Mouse (Mus musculus) intestine, embryonic 14.5 days (tissue): Measurements from ENCODE around the gene Tpcn1. TPM values are rescaled to one million over a fixed set of nuclear protein-coding genes. Genes with fewer than 3 reads are reported as not detected.

Experiments
- ATAC-seq: fragments of 200-750 bp; cut with Nextera tagmentation; replicated peaks from 2 replicates; pipeline ENCODE4 v1.8.0; 2017; ENCODE audit warnings: low read depth, moderate number of reproducible peaks, moderate TSS enrichment, moderate library complexity; ENCODE audit not compliant: low FRiP score, low TSS enrichment
- DNase-seq: peaks from one replicate; pipeline ENCODE4 v3.0.0-alpha.2; 2018; ENCODE audit warnings: low spot score
- H3K27ac ChIP-seq: fragments of 300-500 bp; sonication (generic); 2 replicates; pipeline ENCODE4 v1.5.1; 2014; ENCODE audit warnings: low read depth, mild to moderate bottlenecking, control low read depth
- H3K27me3 ChIP-seq: fragments of 300-500 bp; sonication (generic); replicated peaks from 2 replicates; pipeline ENCODE4 v1.6.1; 2014; ENCODE audit warnings: low read length, control low read depth; ENCODE audit not compliant: control insufficient read depth, insufficient read depth
- H3K36me3 ChIP-seq: fragments of 300-500 bp; sonication (generic); 2 replicates; pipeline ENCODE4 v1.6.1; 2014; ENCODE audit warnings: low read length, control low read depth; ENCODE audit not compliant: control insufficient read depth, insufficient read depth
- H3K4me1 ChIP-seq: fragments of 300-500 bp; sonication (generic); replicated peaks from 2 replicates; pipeline ENCODE4 v1.6.1; 2014; ENCODE audit warnings: low read length, control low read depth, mixed read lengths; ENCODE audit not compliant: control insufficient read depth, insufficient read depth
- H3K4me2 ChIP-seq: fragments of 300-500 bp; sonication (generic); 2 replicates; pipeline ENCODE4 v1.6.1; 2014; ENCODE audit warnings: low read length
- H3K4me3 ChIP-seq: fragments of 300-500 bp; sonication (generic); 2 replicates; pipeline ENCODE4 v1.5.1; 2014; ENCODE audit warnings: low read depth, low read length, control low read depth, mixed read lengths
- H3K9ac ChIP-seq: fragments of 300-500 bp; sonication (generic); 2 replicates; pipeline ENCODE4 v1.6.1; 2014; ENCODE audit warnings: mild to moderate bottlenecking, low read length
- H3K9me3 ChIP-seq: fragments of 300-500 bp; sonication (generic); 2 replicates; pipeline ENCODE4 v1.6.1; 2016; ENCODE audit warnings: low read length, control low read depth; ENCODE audit not compliant: control insufficient read depth
- WGBS: fragments of 180-500 bp; shearing (Covaris S2); extraction: QIAGEN DNeasy Blood & Tissue Kit; methylation state at CpG from one replicate; pipeline ENCODE4 v1.1.7; 2014; 5-methylcytosine and 5-hydroxymethylcytosine counted together
- polyA plus RNA-seq: library from polyadenylated mRNA; unstranded; fragments of >200 nt; fragmentation: Nextera tagmentation; extraction: Ambion mirVana; gene quantifications from 2 replicates; pipeline ENCODE4 v1.2.1, GENCODE M21; 2014

Gene Tpcn1
- polyA plus RNA-seq, 1 experiment from 2014 or later = 23.6 TPM

- Histone ChIP-seq H3K9me3 (no peaks in the 10 kb centered on the region), H3K27me3 (no peaks in the 10 kb centered on the region), H3K36me3 (peaks cover 27% of the 10 kb centered on the region), H3K9ac (no peak overlapping the region), H3K4me3 (no peak overlapping the region), H3K4me1 (peaks cover 35% of the 10 kb centered on the region), H3K27ac (peak overlapping the region; percentile 84), H3K4me2 (peak overlapping the region; percentile 28)
- DNase-seq = peak; percentile 72
- 0 out of 2 replicates have a peak, but pooled peaks have one; percentile 20 for ATAC-seq
- 37% methylated on average over 26 of the region's 26 CpGs for WGBS
These were observed 9.1 kb downstream of the Tpcn1 start for GRCm38 (mm10) chr5:120579211-120579897.

GRCm38 (mm10) chr5:120578504-120579081 lies 9.9 kb downstream of the Tpcn1 start:
- Histone ChIP-seq H3K4me1 (peaks cover 35% of the 10 kb centered on the region), H3K27me3 (no peaks in the 10 kb centered on the region), H3K9ac (no peak overlapping the region), H3K36me3 (peaks cover 19% of the 10 kb centered on the region; the same call in 1 of the 2 replicates), H3K4me3 (no peak overlapping the region), H3K9me3 (no peaks in the 10 kb centered on the region), H3K27ac (peak overlapping the region; percentile 84), H3K4me2 (peak overlapping the region; percentile 28)
- DNase-seq (peak; percentile 74), ATAC-seq (peak; percentile 55; the same call in 1 of the 2 replicates)
- 27% methylated on average over 12 of the region's 12 CpGs for whole genome bisulfite sequencing

GRCm38 (mm10) chr5:120577935-120578441 lies 10.5 kb downstream of the Tpcn1 start:
- WGBS = 61% methylated on average over 10 of the region's 10 CpGs
- Histone ChIP-seq H3K4me1 (peaks cover 35% of the 10 kb centered on the region), H3K4me2 (no peak overlapping the region)

GRCm38 (mm10) chr5:120576781-120577301 lies 11.6 kb downstream of the Tpcn1 start:
- Histone ChIP-seq H3K27ac (no peak overlapping the region), H3K36me3 (peaks cover 15% of the 10 kb centered on the region), H3K9me3 (no peaks in the 10 kb centered on the region), H3K9ac (no peak overlapping the region), H3K27me3 (no peaks in the 10 kb centered on the region), H3K4me1 (peaks cover 39% of the 10 kb centered on the region), H3K4me2 (no peak overlapping the region), H3K4me3 (no peak overlapping the region)
- ATAC-seq (no peak; the same call in 1 of the 2 replicates), DNase-seq (no peak)
- WGBS = 69% methylated on average over 11 of the region's 11 CpGs

More at GRCm38 (mm10) chr5:120577935-120578441, 10.5 kb downstream of the Tpcn1 start:
- Histone ChIP-seq H3K9ac (no peak overlapping the region), H3K36me3 (peaks cover 18% of the 10 kb centered on the region), H3K27me3 (no peaks in the 10 kb centered on the region), H3K9me3 (no peaks in the 10 kb centered on the region), H3K4me3 (no peak overlapping the region), H3K27ac (peak overlapping the region; percentile 84)
- ATAC-seq (no peak), DNase-seq (no peak)

GRCm38 (mm10) chr5:120574469-120575063 lies 13.9 kb downstream of the Tpcn1 start:
- no peak for DNase-seq
- H3K27me3 ChIP-seq = no peaks in the 10 kb centered on the region
- 66% methylated on average over 10 of the region's 10 CpGs for WGBS
- H3K4me1 ChIP-seq = peaks cover 51% of the 10 kb centered on the region
- no peak overlapping the region for H3K9ac ChIP-seq
- H3K36me3 ChIP-seq = peaks cover 4% of the 10 kb centered on the region; the same call in 1 of the 2 replicates
- no peak overlapping the region for H3K4me2 ChIP-seq
- no peak overlapping the region for H3K4me3 ChIP-seq
- no peak for ATAC-seq
- H3K9me3 ChIP-seq = no peaks in the 10 kb centered on the region
- H3K27ac ChIP-seq = no peak overlapping the region

GRCm38 (mm10) chr5:120571056-120571740 lies 17.3 kb downstream of the Tpcn1 start:
- Histone ChIP-seq H3K4me1 (peaks cover 56% of the 10 kb centered on the region), H3K27me3 (no peaks in the 10 kb centered on the region), H3K36me3 (peaks cover 4% of the 10 kb centered on the region; the same call in 1 of the 2 replicates), H3K4me3 (no peak overlapping the region), H3K9me3 (no peaks in the 10 kb centered on the region), H3K9ac (no peak overlapping the region), H3K4me2 (no peak overlapping the region), H3K27ac (peak overlapping the region; percentile 0; the same call in 1 of the 2 replicates)
- WGBS = 38% methylated on average over 14 of the region's 14 CpGs
- no peak for ATAC-seq
- no peak for DNase-seq

GRCm38 (mm10) chr5:120570289-120570897 lies 18.1 kb downstream of the Tpcn1 start:
- peaks cover 4% of the 10 kb centered on the region; the same call in 1 of the 2 replicates for H3K36me3 ChIP-seq
- H3K9ac ChIP-seq = no peak overlapping the region
- H3K4me1 ChIP-seq = peaks cover 64% of the 10 kb centered on the region
- H3K9me3 ChIP-seq = no peaks in the 10 kb centered on the region
- 75% methylated on average over 11 of the region's 11 CpGs for whole genome bisulfite sequencing
- H3K27ac ChIP-seq = no peak overlapping the region; the same call in 1 of the 2 replicates
- DNase-seq = no peak
- no peaks in the 10 kb centered on the region for H3K27me3 ChIP-seq
- no peak overlapping the region for H3K4me2 ChIP-seq
- ATAC-seq = no peak
- H3K4me3 ChIP-seq = no peak overlapping the region

- H3K4me1 ChIP-seq = peaks cover 70% of the 10 kb centered on the region
- H3K9ac ChIP-seq = no peak overlapping the region
- H3K4me2 ChIP-seq = no peak overlapping the region
- peaks cover 4% of the 10 kb centered on the region; the same call in 1 of the 2 replicates for H3K36me3 ChIP-seq
- ATAC-seq (no peak), DNase-seq (no peak)
- WGBS = 59% methylated on average over 3 of the region's 3 CpGs
- no peak overlapping the region for H3K4me3 ChIP-seq
- H3K27me3 ChIP-seq = no peaks in the 10 kb centered on the region
- no peaks in the 10 kb centered on the region for H3K9me3 ChIP-seq
- no peak overlapping the region for H3K27ac ChIP-seq
These were observed 18.7 kb downstream of the Tpcn1 start for GRCm38 (mm10) chr5:120569791-120570190.
